Mouse (Mus musculus) embryonic fibroblast, embryonic 13.5 days (primary cell): ENCODE results near the gene Gm49416.

ENCODE experiments used
- CTCF ChIP-seq: IDR thresholded peaks from 2 replicates; pipeline ENCODE4 v1.5.1; 2011; ENCODE audit warnings: mild to moderate bottlenecking, control low read depth, low read length, moderate library complexity, borderline replicate concordance; ENCODE audit not compliant: insufficient read depth
- POLR2A ChIP-seq: IDR thresholded peaks from 2 replicates; pipeline ENCODE4 v1.6.1; 2011; ENCODE audit warnings: low read depth, mild to moderate bottlenecking, control low read depth, low read length, moderate library complexity

DNA sequence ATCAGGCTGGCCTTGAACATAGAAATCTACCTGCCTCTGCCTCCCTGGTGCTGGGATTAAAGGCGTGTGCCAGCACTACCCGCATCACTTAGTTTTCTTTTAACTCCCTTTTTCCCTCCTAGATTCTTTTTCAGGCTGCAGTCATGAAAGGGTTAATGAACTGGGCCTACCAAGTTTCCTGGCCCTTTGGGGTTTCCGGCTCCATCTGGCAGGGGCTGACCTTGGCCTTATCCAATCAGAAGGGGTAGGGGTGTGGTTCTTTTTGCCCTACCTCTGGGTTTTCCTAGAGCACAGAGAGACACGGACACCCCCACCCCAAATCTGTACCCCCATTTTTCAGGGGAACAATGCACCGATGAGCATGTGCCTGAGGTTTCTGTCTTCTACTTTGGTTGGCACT, 56.0 kb downstream of the Gm49416 start:
- TF ChIP-seq POLR2A (no peak), CTCF (no peak)
